Mouse (Mus musculus) cerebellum, adult 18-20 months (tissue): ENCODE results near the gene Kcng4.

Source experiments
- DNase-seq, 2 experiments: peaks; one replicate each; pipeline ENCODE4 v3.0.0; 2021

The Kcng4 gene

GRCm38 (mm10) chr8:119639798-119640197, 4.3 kb upstream of the Kcng4 start:
- DNase-seq, result peak in 1 of 2 experiments; percentile 17

- DNase-seq, result no peak
These were observed 2.8 kb upstream of the Kcng4 start for GRCm38 (mm10) chr8:119638261-119638660.

GRCm38 (mm10) chr8:119637381-119637780, 1.9 kb upstream of the Kcng4 start:
- no peak for DNase-seq

GRCm38 (mm10) chr8:119636766-119637165, 1.3 kb upstream of the Kcng4 start:
- no peak for DNase-seq

GRCm38 (mm10) chr8:119635958-119636357, 478 bp upstream of the Kcng4 start:
- no peak for DNase-seq

GRCm38 (mm10) chr8:119634616-119635336, 704 bp downstream of the Kcng4 start:
- no peak for DNase-seq

- no peak for DNase-seq
These were observed 2.6 kb downstream of the Kcng4 start for GRCm38 (mm10) chr8:119632909-119633308.

GRCm38 (mm10) chr8:119632246-119632645, 3.2 kb downstream of the Kcng4 start:
- DNase-seq, result no peak

- DNase-seq, result no peak
These were observed 4.6 kb downstream of the Kcng4 start for GRCm38 (mm10) chr8:119630841-119631240.

GRCm38 (mm10) chr8:119627613-119628359, 7.7 kb downstream of the Kcng4 start:
- no peak for DNase-seq

- DNase-seq, result no peak
These were observed 8.3 kb downstream of the Kcng4 start for GRCm38 (mm10) chr8:119627199-119627598.

GRCm38 (mm10) chr8:119625788-119626187, 9.7 kb downstream of the Kcng4 start:
- no peak for DNase-seq

GRCm38 (mm10) chr8:119624916-119625315, 10.6 kb downstream of the Kcng4 start:
- no peak for DNase-seq

GRCm38 (mm10) chr8:119623744-119624143, 11.7 kb downstream of the Kcng4 start:
- DNase-seq, result no peak

GRCm38 (mm10) chr8:119623061-119623460, 12.4 kb downstream of the Kcng4 start:
- DNase-seq, result no peak

- DNase-seq, result no peak
These were observed 12.9 kb downstream of the Kcng4 start for GRCm38 (mm10) chr8:119622555-119622954.

GRCm38 (mm10) chr8:119620848-119621465, 14.5 kb downstream of the Kcng4 start:
- DNase-seq, result no peak

- no peak for DNase-seq
These were observed 15.2 kb downstream of the Kcng4 start for GRCm38 (mm10) chr8:119620116-119620840.

GRCm38 (mm10) chr8:119618887-119619286, 16.6 kb downstream of the Kcng4 start:
- no peak for DNase-seq

- no peak for DNase-seq
These were observed 17.9 kb downstream of the Kcng4 start for GRCm38 (mm10) chr8:119617586-119617985.

- DNase-seq, result no peak
These were observed 18.7 kb downstream of the Kcng4 start for GRCm38 (mm10) chr8:119616811-119617210.

GRCm38 (mm10) chr8:119616358-119616757, 19.1 kb downstream of the Kcng4 start:
- no peak for DNase-seq

- DNase-seq, result no peak
These were observed 20.4 kb downstream of the Kcng4 start for GRCm38 (mm10) chr8:119615096-119615495.
